Mouse (Mus musculus) forebrain, postnatal 0 days (tissue): Measurements from ENCODE around the gene Idh2. TPM values are rescaled to one million over a fixed set of nuclear protein-coding genes. Genes with fewer than 3 reads are reported as not detected.
A peak's percentile ranks its signal among the peaks of the same experiment; 100 is the strongest.

Experiments
- ATAC-seq: fragments of 200-750 bp; cut with Nextera tagmentation; 2 replicates; pipeline ENCODE4 v1.8.0; 2017; ENCODE audit warnings: mild to moderate bottlenecking, moderate library complexity
- DNase-seq: peaks from one replicate; pipeline ENCODE4 v3.0.0-alpha.2; 2015
- H3K27ac ChIP-seq: fragments of 300-500 bp; sonication (generic); 2 replicates; pipeline ENCODE4 v1.5.1; 2014; ENCODE audit warnings: low read depth, mild to moderate bottlenecking, antibody characterized with exemption, low read length, moderate library complexity, mixed read lengths
- H3K27me3 ChIP-seq: fragments of 300-500 bp; sonication (generic); 2 replicates; pipeline ENCODE4 v1.6.1; 2014; ENCODE audit warnings: mild to moderate bottlenecking, low read length, mixed read lengths; ENCODE audit not compliant: insufficient read depth
- H3K36me3 ChIP-seq: fragments of 300-500 bp; sonication (generic); 2 replicates; pipeline ENCODE4 v1.6.1; 2014; ENCODE audit warnings: mild to moderate bottlenecking, moderate library complexity; ENCODE audit not compliant: insufficient read depth
- H3K4me1 ChIP-seq: fragments of 300-500 bp; sonication (generic); 2 replicates; pipeline ENCODE4 v1.6.1; 2014; ENCODE audit warnings: antibody characterized with exemption; ENCODE audit not compliant: insufficient read depth
- H3K4me2 ChIP-seq: fragments of 300-500 bp; sonication (generic); 2 replicates; pipeline ENCODE4 v1.6.1; 2014; ENCODE audit warnings: low read depth, mild to moderate bottlenecking, moderate library complexity
- H3K4me3 ChIP-seq: fragments of 300-500 bp; sonication (generic); 2 replicates; pipeline ENCODE4 v1.5.1; 2014; ENCODE audit warnings: low read depth, low read length, mixed read lengths
- H3K9ac ChIP-seq: fragments of 300-500 bp; sonication (generic); 2 replicates; pipeline ENCODE4 v1.6.1; 2014; ENCODE audit warnings: mild to moderate bottlenecking
- H3K9me3 ChIP-seq: fragments of 300-500 bp; sonication (generic); 2 replicates; pipeline ENCODE4 v1.6.1; 2016; ENCODE audit warnings: low read length
- CTCF ChIP-seq: sonication (generic); IDR thresholded peaks from 2 replicates; pipeline ENCODE4 v1.5.1; 2016; ENCODE audit warnings: antibody characterized with exemption, control low read depth, low read depth
- whole genome bisulfite sequencing: fragments of 180-500 bp; shearing (Covaris S2); extraction: QIAGEN DNeasy Blood & Tissue Kit; methylation state at CpG from one replicate; pipeline ENCODE4 v1.1.7; 2014; 5-methylcytosine and 5-hydroxymethylcytosine counted together
- polyA plus RNA-seq: library from polyadenylated mRNA; unstranded; fragments of >200 nt; fragmentation: Nextera tagmentation; extraction: Ambion mirVana; gene quantifications from 2 replicates; pipeline ENCODE4 v1.2.1, GENCODE M21; 2015
- total RNA-seq: library from RNA; depleted of rRNA; stranded (reverse); fragments of >200 nt; gene quantifications from 2 replicates; pipeline ENCODE4 v1.2.3, GENCODE M21; 2014

Gene Idh2
- total and polyA plus RNA-seq, 2 experiments from 2014 or later = 128 to 145 TPM

- 86% methylated on average over 33 of the region's 33 CpGs for WGBS
- Histone ChIP-seq H3K4me1 (no peaks in the 10 kb centered on the region), H3K9ac (no peak overlapping the region), H3K4me2 (no peak overlapping the region), H3K36me3 (peaks cover 48% of the 10 kb centered on the region), H3K27ac (no peak overlapping the region), H3K4me3 (no peak overlapping the region), H3K9me3 (no peaks in the 10 kb centered on the region), H3K27me3 (no peaks in the 10 kb centered on the region)
- TF ChIP-seq CTCF = no peak
- DNase-seq (no peak), ATAC-seq (no peak)
Observed at GRCm38 (mm10) chr7:80085970-80086715, 29.0 kb downstream of the Idh2 start.

DNA sequence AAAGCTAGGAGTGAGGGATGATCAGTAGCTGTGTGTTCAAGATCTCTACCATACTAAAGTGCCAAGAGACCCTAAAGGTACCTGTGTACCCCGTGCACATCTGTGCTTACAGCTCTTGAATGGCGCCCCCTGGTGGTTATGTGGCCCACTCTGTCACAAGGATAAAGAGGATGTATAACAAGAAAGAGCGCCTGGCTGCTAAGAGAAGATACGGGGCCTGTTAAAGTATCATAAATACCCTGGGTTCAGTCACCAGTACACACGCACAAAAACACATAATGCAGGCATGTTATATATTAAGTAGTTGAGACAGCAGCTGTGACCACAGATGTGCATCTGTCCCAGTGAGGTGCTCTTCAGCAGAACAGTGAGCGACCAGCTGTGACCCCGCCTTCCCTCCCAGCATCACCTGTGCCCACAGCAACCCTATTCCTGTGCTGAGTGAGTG, 30.7 kb downstream of the Idh2 start:
- peak; percentile 79 for DNase-seq
- peaks cover 35% of the 10 kb centered on the region for H3K36me3 ChIP-seq

DNA sequence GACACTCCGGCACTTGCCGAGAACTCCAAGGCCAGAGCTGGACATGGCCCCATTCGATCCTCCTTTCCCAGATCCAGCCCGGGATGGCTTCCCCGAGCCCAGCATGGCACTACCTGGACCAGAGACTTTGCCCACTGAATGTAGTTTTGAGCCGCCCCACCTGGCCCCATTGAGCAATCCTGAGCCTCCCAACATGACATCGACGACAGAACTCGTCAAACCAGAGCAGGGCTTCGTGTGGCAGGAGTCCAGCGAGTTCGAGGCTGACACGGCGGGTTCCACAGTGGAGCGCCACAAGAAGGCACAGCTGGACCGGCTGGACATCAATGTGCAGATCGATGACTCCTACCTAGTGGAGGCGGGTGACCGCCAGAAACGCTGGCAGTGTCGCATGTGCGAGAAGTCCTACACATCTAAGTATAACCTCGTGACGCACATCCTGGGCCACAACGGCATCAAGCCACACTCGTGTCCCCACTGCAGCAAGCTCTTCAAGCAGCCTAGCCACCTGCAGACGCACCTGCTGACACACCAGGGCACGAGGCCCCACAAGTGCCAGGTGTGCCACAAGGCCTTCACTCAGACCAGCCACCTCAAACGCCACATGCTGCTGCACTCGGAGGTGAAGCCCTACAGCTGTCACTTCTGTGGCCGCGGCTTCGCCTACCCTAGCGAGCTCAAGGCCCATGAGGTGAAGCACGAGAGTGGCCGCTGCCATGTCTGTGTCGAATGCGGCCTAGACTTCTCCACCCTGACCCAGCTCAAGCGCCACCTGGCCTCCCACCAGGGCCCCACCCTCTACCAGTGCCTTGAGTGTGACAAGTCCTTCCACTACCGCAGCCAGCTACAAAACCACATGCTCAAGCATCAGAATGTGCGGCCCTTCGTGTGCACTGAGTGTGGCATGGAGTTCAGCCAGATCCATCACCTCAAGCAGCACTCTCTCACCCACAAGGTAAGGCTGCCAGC, 33.3 kb downstream of the Idh2 start:
- no peaks in the 10 kb centered on the region for H3K9me3 ChIP-seq
- no peak for TF ChIP-seq CTCF
- WGBS = 93% methylated on average over 42 of the region's 42 CpGs
- no peak overlapping the region for H3K9ac ChIP-seq
- no peak overlapping the region for H3K27ac ChIP-seq
- 0 out of 2 replicates have a peak, but pooled peaks cover 5% of the 10 kb centered on the region for H3K4me1 ChIP-seq
- no peaks in the 10 kb centered on the region for H3K27me3 ChIP-seq
- H3K36me3 ChIP-seq = peaks cover 28% of the 10 kb centered on the region
- H3K4me2 ChIP-seq = no peak overlapping the region
- H3K4me3 ChIP-seq = no peak overlapping the region
- ATAC-seq = no peak
- no peak for DNase-seq

More for the DNA sequence above, 30.7 kb downstream of the Idh2 start:
- WGBS = 56% methylated on average over 7 of the region's 7 CpGs
- TF ChIP-seq CTCF = peak; percentile 81
- Histone ChIP-seq H3K4me2 (no peak overlapping the region), H3K4me1 (no peaks in the 10 kb centered on the region), H3K9me3 (no peaks in the 10 kb centered on the region), H3K4me3 (no peak overlapping the region), H3K27ac (no peak overlapping the region), H3K9ac (no peak overlapping the region), H3K27me3 (no peaks in the 10 kb centered on the region)
- ATAC-seq = peak; percentile 75

DNA sequence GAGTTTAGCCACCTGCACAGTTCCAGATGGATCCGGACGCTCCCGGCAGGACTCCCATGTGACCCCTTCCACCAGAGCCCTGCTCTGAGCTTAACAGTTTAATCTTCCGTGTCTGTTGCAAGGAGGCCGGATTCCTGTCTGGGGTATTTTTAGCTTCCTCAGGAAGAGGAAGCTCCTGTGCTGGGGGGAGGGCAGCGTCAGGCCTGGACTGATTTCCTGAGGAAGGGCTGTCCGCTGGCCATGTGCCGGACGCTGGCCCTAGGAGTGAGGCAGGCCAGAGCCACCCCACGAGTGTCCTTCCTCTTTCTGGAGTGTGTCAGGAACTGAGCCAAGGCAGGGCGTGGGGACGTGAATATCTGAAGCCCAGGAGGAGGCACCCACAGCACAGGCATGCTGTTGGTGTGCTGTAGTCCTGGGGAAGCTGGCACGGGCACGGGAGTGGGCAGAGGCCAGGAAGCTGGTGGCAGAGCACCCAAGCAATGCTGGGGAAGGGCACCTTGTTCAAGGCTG, 36.3 kb downstream of the Idh2 start:
- Histone ChIP-seq H3K36me3 (peaks cover 23% of the 10 kb centered on the region), H3K4me2 (no peak overlapping the region), H3K4me3 (no peak overlapping the region), H3K4me1 (peaks cover 14% of the 10 kb centered on the region), H3K9ac (peak overlapping the region; percentile 10; the same call in 1 of the 2 replicates), H3K9me3 (no peaks in the 10 kb centered on the region), H3K27me3 (no peaks in the 10 kb centered on the region), H3K27ac (peak overlapping the region; percentile 45; the same call in 1 of the 2 replicates)
- 51% methylated on average over 14 of the region's 14 CpGs for WGBS
- ATAC-seq = peak; percentile 10; the same call in 1 of the 2 replicates
- DNase-seq = no peak
- TF ChIP-seq CTCF = no peak

GRCm38 (mm10) chr7:80077801-80078200, 37.4 kb downstream of the Idh2 start:
- Histone ChIP-seq H3K4me3 (no peak overlapping the region), H3K4me2 (no peak overlapping the region), H3K27ac (no peak overlapping the region), H3K4me1 (peaks cover 14% of the 10 kb centered on the region), H3K36me3 (peaks cover 16% of the 10 kb centered on the region), H3K27me3 (no peaks in the 10 kb centered on the region), H3K9ac (no peak overlapping the region), H3K9me3 (no peaks in the 10 kb centered on the region)
- WGBS = 71% methylated on average over 9 of the region's 9 CpGs
- no peak for DNase-seq
- no peak for TF ChIP-seq CTCF
- no peak for ATAC-seq

DNA sequence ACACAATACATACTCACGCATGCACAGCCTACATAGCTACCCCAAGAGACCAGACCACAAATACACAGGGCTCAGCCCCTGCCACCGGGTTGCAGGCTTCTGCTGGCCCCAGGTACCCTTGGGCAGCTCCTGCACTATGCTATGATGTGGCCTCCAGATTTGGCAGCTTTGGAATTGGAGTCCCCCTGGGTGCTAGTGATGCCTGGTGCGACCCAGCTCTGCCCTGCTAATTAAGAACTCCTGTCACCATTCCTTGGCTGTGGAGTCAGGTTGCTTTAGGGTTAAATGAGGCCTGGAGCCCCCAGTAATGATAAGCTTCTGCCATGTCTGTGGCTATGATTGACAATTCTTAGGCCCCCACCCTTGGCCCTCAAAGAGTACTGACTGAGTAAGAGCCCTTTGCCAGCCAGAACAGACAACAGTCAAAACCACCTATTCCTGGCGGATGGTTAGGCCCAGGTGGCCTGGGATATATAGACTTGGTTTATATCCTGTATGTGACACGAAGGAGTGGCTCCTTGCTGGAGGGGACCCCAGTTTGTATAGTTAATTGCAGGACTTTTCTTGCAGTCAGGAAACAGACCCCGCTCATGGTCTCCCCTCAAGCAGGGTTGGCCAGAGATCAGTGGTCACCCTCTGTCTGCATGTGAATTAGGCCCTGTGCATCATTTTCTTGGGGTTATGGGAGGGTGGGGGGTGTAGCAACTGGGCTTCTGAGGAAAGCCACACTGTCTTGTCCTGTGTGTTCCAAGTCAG, 38.1 kb downstream of the Idh2 start:
- ATAC-seq = no peak
- Histone ChIP-seq H3K36me3 (peaks cover 10% of the 10 kb centered on the region), H3K4me3 (no peak overlapping the region), H3K9ac (no peak overlapping the region), H3K9me3 (no peaks in the 10 kb centered on the region), H3K4me2 (no peak overlapping the region), H3K27ac (no peak overlapping the region), H3K27me3 (no peaks in the 10 kb centered on the region), H3K4me1 (peaks cover 20% of the 10 kb centered on the region)
- no peak for TF ChIP-seq CTCF
- no peak for DNase-seq
- WGBS = 53% methylated on average over 6 of the region's 6 CpGs
